In genomic region chr15:30480676-30481075, GRCm38 (mm10) we compare ENCODE assay signal across 7 mouse cellular contexts.
DNase-seq lines count a peak whose midpoint lies in the region; ATAC-seq and TF ChIP-seq lines count a peak whose summit lies in the region.

No protein-coding gene starts in this region.

- no peak for ATAC-seq in megakaryocyte progenitor cell, adult 5-6 weeks (replicated peaks; ENCODE audit: poor library complexity)

- peak; percentile 8 for DNase-seq in kidney, postnatal 10 days
- no peak for DNase-seq in kidney, adult 8-10 months
- peak; percentile 86 for DNase-seq in brain, embryonic 14.5 days (ENCODE audit: low read depth)
- peak; percentile 92 to 95 for DNase-seq in cerebellum, postnatal 10 days
- DNase-seq in left cerebral cortex, postnatal 10 days (ENCODE audit: extremely low spot score in 1 of 2, low spot score in 2 of 2): peak; percentile 54 to 59
- no peak for DNase-seq in urinary bladder, postnatal 10 days (ENCODE audit: low spot score)

- no peak for TF ChIP-seq POLR2A in brain, embryonic 14.5 days (IDR thresholded peaks at IDR 0.05; ENCODE audit: borderline replicate concordance, extremely low read depth, insufficient read depth, insufficient read length, poor library complexity, severe bottlenecking)

- intact Hi-C loops in left cerebral cortex, postnatal 10 days (cut with DNase I): no loop called here

- no peak for TF ChIP-seq CTCF in brain, embryonic 14.5 days (IDR thresholded peaks at IDR 0.05; ENCODE audit: borderline replicate concordance, extremely low read depth, insufficient read depth, insufficient read length)

Comparison
In these comparisons a context has a peak if more than half of its experiments do, and no peak if none do; other contexts are left out.
1. DNase-seq: peak in kidney, postnatal 10 days (single experiment), brain, embryonic 14.5 days (single experiment), cerebellum, postnatal 10 days (2 of 2) and left cerebral cortex, postnatal 10 days (2 of 2); none in kidney, adult 8-10 months (0 of 2) and urinary bladder, postnatal 10 days (single experiment).